Mouse (Mus musculus): ENCODE measurements at regions not wholly inside any gene's neighbourhood (a gene's known extent, or its start where the extent isn't known, plus 50 kb on each side); places are given as distances from the start of the nearest gene placed in this dataset.
A peak's percentile ranks its signal among the peaks of the same experiment; 100 is the strongest.
"Not testable (repeated sequence)": the region's sequence is repeated elsewhere in the genome, so short reads cannot be mapped to it uniquely, and the experiment has no call there.

DNA sequence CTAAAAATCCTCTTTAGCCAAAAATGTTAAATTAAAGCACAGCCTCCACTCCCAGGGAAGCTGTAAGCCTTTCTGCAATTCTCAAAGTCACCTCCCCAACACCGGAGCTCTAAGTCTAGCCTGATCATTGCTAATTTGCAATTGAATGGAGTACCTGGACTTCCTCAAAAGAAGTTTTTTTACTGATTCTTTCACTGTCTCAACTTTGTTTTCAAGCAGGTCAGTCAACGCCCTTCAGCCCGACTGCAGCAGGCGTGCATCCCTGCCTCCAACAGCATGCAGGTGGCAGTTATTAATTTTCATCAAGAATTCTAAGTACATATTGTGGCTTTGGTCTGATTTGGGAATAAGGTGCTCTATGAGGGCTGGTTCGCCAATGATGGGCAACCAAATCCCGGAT is 589.0 kb upstream of the Cadm2 start:
- not testable (repeated sequence) for DNase-seq

DNA sequence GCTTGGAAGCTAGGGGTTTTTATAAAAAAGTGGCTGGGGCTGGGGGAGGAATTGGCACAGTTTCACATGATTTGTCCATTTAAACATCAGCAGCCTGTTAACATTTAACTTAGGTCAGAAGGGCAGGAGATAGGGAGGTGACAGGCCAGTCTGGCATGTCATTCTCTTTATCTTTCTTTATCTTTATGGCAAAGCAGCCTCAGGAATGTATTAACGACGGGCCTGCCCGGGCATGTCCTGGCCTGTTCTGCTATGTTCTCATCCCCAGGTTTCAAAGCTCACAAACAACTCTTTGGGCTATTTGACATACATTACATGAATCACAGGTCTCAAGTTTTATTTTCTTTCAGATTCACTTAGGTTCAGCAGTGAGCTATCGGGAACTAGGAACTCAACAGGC is 584.2 kb upstream of the Cadm2 start:
- not testable (repeated sequence) for DNase-seq

DNA sequence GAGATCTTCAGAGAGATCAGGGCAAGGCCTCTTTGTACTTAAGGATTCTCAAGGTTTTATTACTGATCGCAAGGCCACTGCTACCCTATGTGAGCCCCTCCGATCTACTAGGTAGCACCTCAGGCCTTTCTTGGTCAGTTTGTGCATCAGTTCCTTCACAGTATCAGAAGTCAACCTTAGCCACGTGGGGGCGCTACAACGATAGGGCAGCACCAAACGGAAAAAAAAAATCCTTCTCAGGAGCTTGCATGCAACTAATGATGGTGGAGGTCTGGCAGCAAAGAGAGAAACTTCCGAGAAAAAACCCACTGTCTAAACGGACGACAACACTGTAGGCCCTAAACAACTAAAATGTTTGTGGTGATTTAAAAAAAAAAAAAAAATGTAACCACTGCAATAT is 543.9 kb upstream of the Cadm2 start:
- DNase-seq: peak; percentile 7

DNA sequence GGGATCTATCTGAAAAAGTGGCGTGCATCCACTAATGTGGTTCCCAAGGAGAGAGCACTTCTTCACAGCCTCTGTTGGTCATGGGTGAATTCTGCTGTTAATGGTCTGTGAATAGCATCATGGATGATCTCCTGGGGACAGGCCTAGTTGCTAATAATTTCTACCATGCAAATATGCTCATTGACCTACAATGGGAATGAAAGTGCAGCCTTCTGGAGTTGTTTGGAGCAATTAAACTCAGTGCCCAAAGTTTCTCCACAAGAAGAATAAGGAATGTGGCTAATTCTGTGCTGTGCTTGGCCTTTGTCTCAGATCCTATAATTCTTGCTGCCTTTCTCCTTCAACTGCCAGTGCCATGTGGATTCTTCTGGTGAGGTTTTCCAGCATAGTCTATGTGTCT is 532.8 kb upstream of the Cadm2 start:
- no peak for DNase-seq
